Mouse (Mus musculus) cortical plate, adult 2 months (tissue): ENCODE data around the gene Efcab7.

Source experiments
- CTCF ChIP-seq: fragments of 200-500 bp; IDR thresholded peaks from 2 replicates; pipeline ENCODE4 v1.5.1; 2011; ENCODE audit warnings: mild to moderate bottlenecking, control low read depth, low read length; ENCODE audit not compliant: insufficient read depth; ENCODE audit errors: extremely low read depth
- POLR2A ChIP-seq: fragments of 200-500 bp; IDR thresholded peaks from 2 replicates; pipeline ENCODE4 v1.6.1; 2011; ENCODE audit warnings: mild to moderate bottlenecking, low read length, control low read depth; ENCODE audit not compliant: insufficient read depth; ENCODE audit errors: extremely low read depth

- TF ChIP-seq CTCF (peak; percentile 39), POLR2A (no peak)
Observed at GRCm38 (mm10) chr4:99947192-99947591, 118.2 kb downstream of the Efcab7 start.
